Mouse (Mus musculus): Measurements from ENCODE around the gene Ankle2.

- TF ChIP-seq CTCF (conservative IDR thresholded peaks at IDR 0.05; ENCODE audit: insufficient read depth, insufficient read length, low read depth, low read length) (no peak), POLR2A (IDR thresholded peaks at IDR 0.05; ENCODE audit: low read depth, low read length) (no peak)
Measured at GRCm38 (mm10) chr5:110266941-110267340, 36.1 kb downstream of the Ankle2 start.

All from kidney, adult 2 months (tissue).